8 mouse cellular contexts compared by ENCODE assay signal in the genomic region with DNA sequence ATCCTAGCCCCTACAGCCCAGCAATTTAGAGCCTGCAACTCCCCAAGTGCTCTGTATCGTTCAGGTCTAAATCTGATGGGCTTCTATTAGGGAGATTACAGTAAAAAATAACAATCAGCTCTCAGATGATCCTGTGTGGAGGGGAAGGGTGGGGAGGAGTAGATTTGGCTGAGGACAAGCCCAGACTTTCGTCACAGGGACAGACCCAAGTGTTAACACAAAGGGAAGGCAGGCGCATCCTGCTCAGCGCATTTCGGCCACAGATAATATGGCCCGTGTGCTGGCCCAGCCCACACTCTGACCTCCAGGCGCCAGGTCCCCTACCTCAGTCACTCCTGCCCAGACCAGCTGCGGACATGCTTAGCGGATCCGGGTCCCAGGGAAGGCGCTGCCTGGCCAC.
DNase-seq lines count a peak whose midpoint lies in the region; ATAC-seq lines count a peak whose summit lies in the region.

No protein-coding gene starts in this region.

- H3K4me2 ChIP-seq in forebrain, embryonic 12.5 days, result peak overlapping the region; percentile 63
- H3K4me2 ChIP-seq in liver, embryonic 16.5 days (ENCODE audit: low read depth, low read length), result peak overlapping the region; percentile 15
- peak overlapping the region; percentile 75 for H3K4me2 ChIP-seq in neural tube, embryonic 14.5 days (ENCODE audit: low read depth, low read length)

- H3K4me1 ChIP-seq in forebrain, embryonic 12.5 days, result peaks cover 41% of the 10 kb centered on the region
- no peaks in the 10 kb centered on the region; the same call in 1 of the 2 replicates for H3K4me1 ChIP-seq in liver, embryonic 16.5 days (ENCODE audit: control insufficient read depth, low read depth, low read length)
- peaks cover 23% of the 10 kb centered on the region for H3K4me1 ChIP-seq in neural tube, embryonic 14.5 days (ENCODE audit: control insufficient read depth, insufficient read depth, low read length)

- H3K9me3 ChIP-seq in forebrain, embryonic 12.5 days, result peaks cover 8% of the 10 kb centered on the region; the same call in 1 of the 2 replicates
- H3K9me3 ChIP-seq in liver, embryonic 16.5 days (replicated peaks; ENCODE audit: control insufficient read depth, low read length), result no peaks in the 10 kb centered on the region
- no peaks in the 10 kb centered on the region for H3K9me3 ChIP-seq in neural tube, embryonic 14.5 days (ENCODE audit: control insufficient read depth, low read length)

- peak overlapping the region; percentile 75 for H3K27ac ChIP-seq in forebrain, embryonic 12.5 days
- H3K27ac ChIP-seq in liver, embryonic 16.5 days (ENCODE audit: low read length), result peak overlapping the region; percentile 84
- peak overlapping the region; percentile 61 for H3K27ac ChIP-seq in neural tube, embryonic 14.5 days (ENCODE audit: low read depth, low read length)

- H3K36me3 ChIP-seq in forebrain, embryonic 12.5 days (replicated peaks), result no peaks in the 10 kb centered on the region
- H3K36me3 ChIP-seq in liver, embryonic 16.5 days (ENCODE audit: control insufficient read depth, insufficient read depth), result no peaks in the 10 kb centered on the region
- H3K36me3 ChIP-seq in neural tube, embryonic 14.5 days (ENCODE audit: control insufficient read depth, insufficient read depth, low read length), result no peaks in the 10 kb centered on the region

- peak overlapping the region; percentile 68 for H3K9ac ChIP-seq in forebrain, embryonic 12.5 days
- H3K9ac ChIP-seq in liver, embryonic 16.5 days (ENCODE audit: low read depth, low read length), result peak overlapping the region; percentile 42
- peak overlapping the region; percentile 69 for H3K9ac ChIP-seq in neural tube, embryonic 14.5 days (replicated peaks; ENCODE audit: low read depth, low read length)

- no peaks in the 10 kb centered on the region for H3K27me3 ChIP-seq in forebrain, embryonic 12.5 days
- H3K27me3 ChIP-seq in liver, embryonic 16.5 days (ENCODE audit: control insufficient read depth, insufficient read depth, low read depth, low read length), result no peaks in the 10 kb centered on the region
- H3K27me3 ChIP-seq in neural tube, embryonic 14.5 days (ENCODE audit: control insufficient read depth, insufficient read depth, low read length), result no peaks in the 10 kb centered on the region

- H3K4me3 ChIP-seq in forebrain, embryonic 12.5 days (replicated peaks), result peak overlapping the region; percentile 63
- H3K4me3 ChIP-seq in liver, embryonic 16.5 days (ENCODE audit: low read depth, low read length), result peak overlapping the region; percentile 54
- peak overlapping the region; percentile 47 for H3K4me3 ChIP-seq in neural tube, embryonic 14.5 days (ENCODE audit: low read depth, low read length)

- intact Hi-C loops in heart, postnatal 14 days (cut with DNase I), result loop anchor here (5.0 kb wide), 1 partner anchor 112 kb away; a partner anchor contains a TSS

- WGBS in forebrain, embryonic 12.5 days, result 0% methylated on average over 11 of the region's 11 CpGs
- WGBS in liver, embryonic 16.5 days (ENCODE audit: insufficient replicate concordance), result 2% methylated on average over 11 of the region's 11 CpGs
- WGBS in neural tube, embryonic 14.5 days, result 2% methylated on average over 11 of the region's 11 CpGs

- peak; percentile 83 for DNase-seq in ES-CJ7 (ENCODE audit: low read depth, low spot score)
- DNase-seq in c-Kit-positive CD71-negative TER-119-negative erythroid progenitor cells, embryonic 14.5 days (ENCODE audit: low read depth), result peak; percentile 22
- peak; percentile 67 to 69 for DNase-seq in heart, postnatal 14 days
- DNase-seq in layer of hippocampus, adult 18-20 months (ENCODE audit: low spot score in 2 of 2), result peak; percentile 60 to 79
- DNase-seq in ovary, postnatal 14 days (ENCODE audit: low spot score), result no peak

- peak; percentile 72 for ATAC-seq in forebrain, embryonic 12.5 days (ENCODE audit: low FRiP score)
- ATAC-seq in liver, embryonic 16.5 days (ENCODE audit: low read depth), result peak; percentile 77
- peak; percentile 87 for ATAC-seq in neural tube, embryonic 14.5 days (ENCODE audit: low read depth)

Comparison
In these comparisons a context has a peak if more than half of its experiments do, and no peak if none do; other contexts are left out.
1. H3K4me2 ChIP-seq: peak in every context shown above with its lines; median percentile 75 in neural tube, embryonic 14.5 days; 63 in forebrain, embryonic 12.5 days; 15 in liver, embryonic 16.5 days.